Mouse (Mus musculus): ENCODE data around the gene Sppl2b. TPM values are rescaled to one million over a fixed set of nuclear protein-coding genes. Genes with fewer than 3 reads are reported as not detected.

Gene Sppl2b
- polyA plus RNA-seq, 1 experiment, result 123 TPM

DNA sequence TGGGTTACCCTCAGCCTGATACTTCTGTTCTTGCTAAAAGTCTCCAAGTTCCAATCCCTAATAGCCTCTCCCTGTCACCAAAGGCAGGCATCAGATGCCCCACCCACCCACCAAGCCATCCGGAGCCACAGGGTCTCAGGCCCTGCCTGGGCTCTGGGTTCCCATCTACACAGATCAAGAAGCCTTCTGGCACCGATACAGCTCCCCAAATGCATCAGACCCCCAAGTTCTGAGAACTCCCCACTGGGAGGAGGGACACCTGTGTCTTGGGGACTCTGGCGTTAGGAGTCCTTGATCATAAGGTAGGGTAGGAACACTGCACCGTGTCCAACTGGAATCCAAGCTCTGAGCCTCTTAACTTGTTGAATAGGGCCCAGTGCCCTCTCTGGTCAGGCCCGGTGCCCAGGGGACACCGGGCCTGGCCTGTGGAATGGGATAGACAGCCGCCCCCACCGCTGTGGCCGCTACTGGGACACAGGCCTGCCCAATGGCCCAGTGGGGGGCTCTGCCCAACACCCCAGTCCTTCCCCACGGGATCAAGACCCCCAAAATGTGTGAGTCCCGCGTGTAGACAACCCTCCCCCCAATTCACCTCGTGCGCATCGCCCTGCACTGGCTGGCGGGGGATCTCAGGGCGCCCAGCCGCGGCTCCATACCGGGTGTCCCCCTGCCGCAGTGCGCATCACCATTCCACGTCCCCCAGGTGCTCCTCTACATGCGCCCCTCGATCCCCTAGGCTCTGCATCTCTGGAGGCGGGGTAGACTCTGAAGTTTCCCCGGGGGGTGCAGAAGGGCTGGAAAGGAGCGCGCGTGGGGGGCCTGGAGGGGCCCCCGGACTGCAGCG, 11.8 kb upstream of the Sppl2b start:
- WGBS, result 3% methylated on average over 32 of the region's 32 CpGs
- peak in 1 of 2 experiments; percentile 49 for DNase-seq
- Histone ChIP-seq H3K27ac (ENCODE audit: insufficient read depth, low read length) (peak overlapping the region; percentile 48), H3K4me1 (ENCODE audit: control insufficient read depth, insufficient read depth, low read length) (peaks cover 45% of the 10 kb centered on the region), H3K27me3 (ENCODE audit: control insufficient read depth, insufficient read depth, low read length) (no peaks in the 10 kb centered on the region), H3K4me3 (replicated peaks; ENCODE audit: insufficient read depth, low read depth, low read length) (peak overlapping the region; percentile 75)
- TF ChIP-seq CTCF (IDR thresholded peaks at IDR 0.05; ENCODE audit: borderline replicate concordance, insufficient read depth, low read depth, low read length) (no peak), POLR2A (IDR thresholded peaks at IDR 0.05; ENCODE audit: borderline replicate concordance, insufficient read depth, low read length) (no peak)

DNA sequence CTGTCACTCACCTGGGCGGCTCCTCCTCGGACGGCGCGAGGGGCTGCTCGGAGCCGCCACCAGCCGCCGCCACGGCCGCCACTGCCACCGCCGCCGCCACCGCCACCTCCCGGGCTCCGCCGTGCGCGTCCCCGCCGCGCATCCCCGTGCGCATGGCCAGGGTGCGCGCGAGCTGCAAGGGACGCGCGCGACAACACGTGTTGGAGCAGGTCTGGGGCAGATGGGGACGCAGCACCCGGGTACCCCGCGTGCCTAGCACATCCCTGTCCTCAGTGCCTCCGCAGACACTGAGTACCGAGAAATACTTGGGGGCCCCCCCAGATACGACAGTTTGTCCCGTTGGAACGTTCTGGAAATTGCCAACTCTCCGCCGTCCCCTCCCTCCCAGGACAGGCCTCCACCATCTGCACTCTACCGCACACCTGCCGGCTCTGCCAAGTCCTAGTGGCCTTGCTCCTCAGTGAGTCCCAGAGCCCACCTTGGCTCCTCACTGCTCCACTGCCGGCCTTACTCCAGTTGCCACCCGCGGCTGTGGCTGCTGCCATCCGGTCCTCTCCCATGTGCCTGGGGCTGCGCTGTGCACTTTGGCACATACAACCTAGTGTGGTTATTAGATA, 11.0 kb upstream of the Sppl2b start, which contains the start of gene Lingo3:
Gene Lingo3, minus strand, starts transcription at position 109 of the 617 bp plus-strand sequence.
- peak; percentile 63; the same call in 1 of the 2 replicates for TF ChIP-seq POLR2A (IDR thresholded peaks at IDR 0.05; ENCODE audit: borderline replicate concordance, insufficient read depth, low read length)
- no peak for TF ChIP-seq CTCF (IDR thresholded peaks at IDR 0.05; ENCODE audit: borderline replicate concordance, insufficient read depth, low read depth, low read length)
- peaks cover 40% of the 10 kb centered on the region for H3K4me1 ChIP-seq (ENCODE audit: control insufficient read depth, insufficient read depth, low read length)
- H3K27me3 ChIP-seq (ENCODE audit: control insufficient read depth, insufficient read depth, low read length), result no peaks in the 10 kb centered on the region
- H3K27ac ChIP-seq (ENCODE audit: insufficient read depth, low read length), result peak within 1 kb of the TSS; percentile 48
- H3K4me3 ChIP-seq (replicated peaks; ENCODE audit: insufficient read depth, low read depth, low read length), result peak within 1 kb of the TSS; percentile 75
- DNase-seq, result peak; percentile 80 to 84
- WGBS, result 2% methylated on average over 39 of the region's 51 CpGs

DNA sequence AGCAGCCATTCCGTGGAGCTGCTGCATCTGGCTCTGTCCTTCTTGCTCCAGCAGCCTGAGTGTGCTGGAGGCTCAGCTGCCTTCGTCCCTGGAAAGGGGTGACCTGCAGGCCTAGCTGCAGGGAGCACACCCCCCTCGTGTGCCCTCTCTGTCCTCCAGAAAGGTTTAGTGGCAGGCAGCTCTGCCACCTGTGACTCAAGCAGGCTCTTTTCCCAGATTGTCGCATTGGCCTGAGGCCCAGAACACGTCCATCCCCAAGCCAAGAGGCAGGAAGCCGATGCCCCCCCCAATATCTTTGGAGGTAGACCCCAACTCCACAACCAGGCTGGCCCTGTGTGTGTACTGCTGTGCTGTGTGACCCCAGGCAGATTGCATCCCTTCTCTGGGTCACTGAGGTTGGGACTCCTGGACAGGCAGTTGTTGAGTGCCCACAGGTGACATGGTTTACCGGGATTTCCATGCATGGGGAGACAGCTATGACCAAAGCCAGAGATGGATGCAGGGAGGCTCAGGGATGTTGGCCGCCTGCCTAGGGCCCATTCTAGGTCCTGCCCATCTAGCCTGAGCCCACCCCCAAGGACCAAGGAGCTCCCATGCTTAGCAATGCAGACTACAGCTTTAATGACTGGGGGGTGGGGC, 9.9 kb upstream of the Sppl2b start:
- Histone ChIP-seq H3K4me3 (replicated peaks; ENCODE audit: insufficient read depth, low read depth, low read length) (no peak overlapping the region), H3K27ac (ENCODE audit: insufficient read depth, low read length) (no peak overlapping the region), H3K27me3 (ENCODE audit: control insufficient read depth, insufficient read depth, low read length) (no peaks in the 10 kb centered on the region), H3K4me1 (ENCODE audit: control insufficient read depth, insufficient read depth, low read length) (peaks cover 33% of the 10 kb centered on the region)
- TF ChIP-seq CTCF (IDR thresholded peaks at IDR 0.05; ENCODE audit: borderline replicate concordance, insufficient read depth, low read depth, low read length) (no peak), POLR2A (IDR thresholded peaks at IDR 0.05; ENCODE audit: borderline replicate concordance, insufficient read depth, low read length) (no peak)
- DNase-seq, result no peak
- 13% methylated on average over 8 of the region's 8 CpGs for WGBS

DNA sequence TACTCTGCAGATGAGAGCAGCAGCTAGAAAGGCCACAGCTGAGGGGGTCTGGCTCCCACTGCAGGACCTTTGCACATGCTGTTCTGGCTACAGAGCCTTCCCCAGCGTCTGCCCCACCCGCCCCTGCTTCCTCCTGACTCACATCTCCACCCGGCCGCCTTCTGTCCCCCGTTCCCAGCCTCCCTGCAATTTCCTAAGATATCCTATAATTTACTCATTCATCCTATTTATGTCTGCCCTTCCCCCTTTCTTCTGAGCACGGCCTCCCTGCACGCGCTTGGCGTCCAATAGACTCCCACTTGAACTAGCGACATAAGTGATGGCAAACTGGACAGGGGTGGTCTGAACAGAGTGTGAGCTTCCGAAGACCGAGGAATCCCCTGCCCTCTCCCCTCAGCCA, 9.3 kb upstream of the Sppl2b start:
- Histone ChIP-seq H3K4me1 (ENCODE audit: control insufficient read depth, insufficient read depth, low read length) (peaks cover 27% of the 10 kb centered on the region), H3K27ac (ENCODE audit: insufficient read depth, low read length) (no peak overlapping the region), H3K27me3 (ENCODE audit: control insufficient read depth, insufficient read depth, low read length) (no peaks in the 10 kb centered on the region), H3K4me3 (replicated peaks; ENCODE audit: insufficient read depth, low read depth, low read length) (no peak overlapping the region)
- no peak for TF ChIP-seq CTCF (IDR thresholded peaks at IDR 0.05; ENCODE audit: borderline replicate concordance, insufficient read depth, low read depth, low read length)
- no peak for TF ChIP-seq POLR2A (IDR thresholded peaks at IDR 0.05; ENCODE audit: borderline replicate concordance, insufficient read depth, low read length)
- DNase-seq, result no peak
- 60% methylated on average over 12 of the region's 12 CpGs for WGBS

DNA sequence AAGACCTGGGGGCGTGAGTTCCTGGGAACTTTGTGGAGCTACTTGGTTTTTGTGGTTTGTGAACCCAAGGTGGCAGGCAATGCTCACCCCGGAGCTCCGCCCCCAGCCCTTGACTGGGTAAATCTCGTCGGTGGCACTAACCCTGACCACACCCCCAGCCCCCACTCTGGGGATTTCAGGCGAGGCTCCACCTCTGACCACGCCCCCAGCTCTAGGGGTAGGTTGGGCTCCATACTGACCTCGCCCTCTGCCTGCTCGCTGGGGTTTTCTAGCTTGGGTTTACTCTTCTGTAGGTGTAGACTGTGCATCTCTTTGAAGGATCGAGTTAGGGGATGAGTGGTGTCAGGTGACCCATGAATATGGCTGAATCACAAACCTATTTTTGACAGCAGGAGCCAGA, 6.5 kb upstream of the Sppl2b start:
- H3K4me1 ChIP-seq (ENCODE audit: control insufficient read depth, insufficient read depth, low read length), result peaks cover 14% of the 10 kb centered on the region
- DNase-seq, result no peak
- no peak for TF ChIP-seq POLR2A (IDR thresholded peaks at IDR 0.05; ENCODE audit: borderline replicate concordance, insufficient read depth, low read length)
- no peak for TF ChIP-seq CTCF (IDR thresholded peaks at IDR 0.05; ENCODE audit: borderline replicate concordance, insufficient read depth, low read depth, low read length)
- 23% methylated on average over 10 of the region's 10 CpGs for WGBS
- H3K4me3 ChIP-seq (replicated peaks; ENCODE audit: insufficient read depth, low read depth, low read length), result no peak overlapping the region
- no peaks in the 10 kb centered on the region for H3K27me3 ChIP-seq (ENCODE audit: control insufficient read depth, insufficient read depth, low read length)
- no peak overlapping the region for H3K27ac ChIP-seq (ENCODE audit: insufficient read depth, low read length)

DNA sequence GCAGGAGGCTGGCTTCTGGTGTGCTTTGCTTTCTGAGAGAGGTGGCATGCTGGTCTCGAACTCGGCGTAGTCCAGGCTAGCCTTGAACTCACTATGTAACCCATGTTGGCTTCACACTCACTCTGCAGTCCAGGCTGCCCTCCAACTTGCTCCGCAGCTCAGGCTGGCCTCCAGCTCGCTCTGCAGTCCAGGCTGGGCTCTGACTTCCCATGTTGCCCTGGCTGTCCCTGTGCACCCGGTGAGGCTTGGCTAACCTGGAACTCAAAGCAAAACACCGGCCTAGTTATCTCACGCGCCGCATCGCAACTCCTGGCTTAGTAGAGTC, 636 bp downstream of the Sppl2b start:
- H3K27me3 ChIP-seq (ENCODE audit: control insufficient read depth, insufficient read depth, low read length), result no peaks in the 10 kb centered on the region
- WGBS, result 2% methylated on average over 11 of the region's 11 CpGs
- DNase-seq, result peak; percentile 76 to 81
- peaks cover 27% of the 10 kb centered on the region for H3K4me1 ChIP-seq (ENCODE audit: control insufficient read depth, insufficient read depth, low read length)
- TF ChIP-seq POLR2A (IDR thresholded peaks at IDR 0.05; ENCODE audit: borderline replicate concordance, insufficient read depth, low read length) (no peak), CTCF (IDR thresholded peaks at IDR 0.05; ENCODE audit: borderline replicate concordance, insufficient read depth, low read depth, low read length) (no peak)
- peak overlapping the region; percentile 31 for H3K27ac ChIP-seq (ENCODE audit: insufficient read depth, low read length)
- H3K4me3 ChIP-seq (replicated peaks; ENCODE audit: insufficient read depth, low read depth, low read length), result peak overlapping the region; percentile 95

DNA sequence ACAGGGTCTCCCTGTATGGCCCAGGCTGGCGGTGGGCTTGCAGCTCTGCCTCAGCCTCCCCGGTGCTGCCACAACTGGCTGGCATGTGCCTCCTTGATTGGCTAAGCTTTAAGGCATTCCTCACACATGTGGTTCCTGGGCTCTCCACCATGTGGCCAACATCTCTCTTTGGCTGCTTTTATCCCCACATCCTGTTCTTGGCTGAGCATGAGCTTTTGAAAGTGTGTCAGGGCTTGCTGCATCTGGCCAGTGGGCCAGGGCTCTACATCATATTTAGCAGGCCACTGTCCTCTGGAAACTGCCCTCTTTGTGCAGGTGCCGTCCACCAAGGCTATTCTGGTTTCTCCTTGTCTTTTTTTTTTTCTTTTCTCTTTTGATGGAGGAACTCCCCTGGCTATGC, 1.2 kb downstream of the Sppl2b start:
- DNase-seq, result no peak
- TF ChIP-seq CTCF (IDR thresholded peaks at IDR 0.05; ENCODE audit: borderline replicate concordance, insufficient read depth, low read depth, low read length) (no peak), POLR2A (IDR thresholded peaks at IDR 0.05; ENCODE audit: borderline replicate concordance, insufficient read depth, low read length) (no peak)
- 25% methylated on average over 3 of the region's 3 CpGs for WGBS
- H3K27me3 ChIP-seq (ENCODE audit: control insufficient read depth, insufficient read depth, low read length), result no peaks in the 10 kb centered on the region
- peaks cover 27% of the 10 kb centered on the region for H3K4me1 ChIP-seq (ENCODE audit: control insufficient read depth, insufficient read depth, low read length)
- H3K27ac ChIP-seq (ENCODE audit: insufficient read depth, low read length), result no peak overlapping the region
- peak overlapping the region; percentile 95 for H3K4me3 ChIP-seq (replicated peaks; ENCODE audit: insufficient read depth, low read depth, low read length)

Data from cerebellum, adult 2 months (tissue).